Mouse (Mus musculus) right cerebral cortex, adult 18-20 months (tissue): ENCODE measurements at regions not wholly inside any gene's neighbourhood (a gene's known extent, or its start where the extent isn't known, plus 50 kb on each side); places are given as distances from the start of the nearest gene placed in this dataset.
A peak's percentile ranks its signal among the peaks of the same experiment; 100 is the strongest.

Experiments used
- DNase-seq: peaks from one replicate; pipeline ENCODE4 v3.0.0; 2022; ENCODE audit warnings: mixed read lengths

GRCm38 (mm10) chr4:51748404-51749064, 532.1 kb downstream of the Cylc2 start:
- DNase-seq: peak; percentile 4

GRCm38 (mm10) chr4:51749153-51749552, 532.7 kb downstream of the Cylc2 start:
- no peak for DNase-seq
